Mouse (Mus musculus) C2C12 (cell line): ENCODE measurements around the gene Tapbpl.

ENCODE experiments used
- CEBPB ChIP-seq: IDR thresholded peaks from one replicate; pipeline ENCODE4 v1.6.1; 2011; ENCODE audit warnings: low read depth, mild to moderate bottlenecking, control low read depth, moderate library complexity
- CTCF ChIP-seq: IDR thresholded peaks from one replicate; pipeline ENCODE4 v1.5.1; 2011; ENCODE audit not compliant: control insufficient read depth, insufficient read depth, insufficient read length
- FOSL1 ChIP-seq: IDR thresholded peaks from one replicate; pipeline ENCODE4 v1.8.0; 2011; ENCODE audit warnings: mild to moderate bottlenecking, low read length; ENCODE audit not compliant: poor library complexity, insufficient read depth, severe bottlenecking
- MAX ChIP-seq: IDR thresholded peaks from one replicate; pipeline ENCODE4 v1.6.1; 2011; ENCODE audit warnings: mild to moderate bottlenecking, control low read depth
- MYOD1 ChIP-seq: IDR thresholded peaks from one replicate; pipeline ENCODE4 v1.6.1; 2011; ENCODE audit warnings: low read depth; ENCODE audit not compliant: control insufficient read depth, insufficient read length
- MYOG ChIP-seq: IDR thresholded peaks from one replicate; pipeline ENCODE4 v1.6.1; 2011; ENCODE audit not compliant: control insufficient read depth, insufficient read length; ENCODE audit errors: extremely low read depth
- USF1 ChIP-seq: IDR thresholded peaks from one replicate; pipeline ENCODE4 v1.6.1; 2011; ENCODE audit warnings: low read depth, mild to moderate bottlenecking, control low read depth, moderate library complexity

DNA sequence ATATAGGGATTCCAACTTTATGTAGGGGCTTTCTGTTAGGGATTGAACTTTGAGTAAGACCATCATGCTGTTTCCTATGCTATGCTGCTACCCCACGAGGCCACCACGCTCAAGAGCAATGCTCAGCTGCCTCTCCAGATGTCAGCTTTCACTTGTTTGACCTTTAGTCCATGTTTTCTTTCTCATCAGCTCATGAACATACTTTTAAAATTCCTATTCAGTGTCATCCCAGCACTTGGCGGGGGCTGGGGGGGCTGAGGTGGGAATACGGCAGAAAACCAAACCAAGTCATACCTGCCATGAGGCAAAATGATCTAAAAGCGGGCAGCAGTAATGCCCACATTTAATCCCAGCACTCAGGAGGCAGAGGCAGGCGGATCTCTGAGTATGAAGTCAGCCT, 18.5 kb downstream of the Tapbpl start:
- TF ChIP-seq CTCF (no peak), MYOD1 (no peak), MAX (no peak), USF1 (no peak), MYOG (no peak), FOSL1 (no peak), CEBPB (no peak)
